Mouse (Mus musculus): ENCODE data around the gene Col9a3. TPM values are rescaled to one million over a fixed set of nuclear protein-coding genes. Genes with fewer than 3 reads are reported as not detected.

Col9a3 gene
- polyA plus RNA-seq, 1 experiment from 2014 or later: 2.6 TPM

DNA sequence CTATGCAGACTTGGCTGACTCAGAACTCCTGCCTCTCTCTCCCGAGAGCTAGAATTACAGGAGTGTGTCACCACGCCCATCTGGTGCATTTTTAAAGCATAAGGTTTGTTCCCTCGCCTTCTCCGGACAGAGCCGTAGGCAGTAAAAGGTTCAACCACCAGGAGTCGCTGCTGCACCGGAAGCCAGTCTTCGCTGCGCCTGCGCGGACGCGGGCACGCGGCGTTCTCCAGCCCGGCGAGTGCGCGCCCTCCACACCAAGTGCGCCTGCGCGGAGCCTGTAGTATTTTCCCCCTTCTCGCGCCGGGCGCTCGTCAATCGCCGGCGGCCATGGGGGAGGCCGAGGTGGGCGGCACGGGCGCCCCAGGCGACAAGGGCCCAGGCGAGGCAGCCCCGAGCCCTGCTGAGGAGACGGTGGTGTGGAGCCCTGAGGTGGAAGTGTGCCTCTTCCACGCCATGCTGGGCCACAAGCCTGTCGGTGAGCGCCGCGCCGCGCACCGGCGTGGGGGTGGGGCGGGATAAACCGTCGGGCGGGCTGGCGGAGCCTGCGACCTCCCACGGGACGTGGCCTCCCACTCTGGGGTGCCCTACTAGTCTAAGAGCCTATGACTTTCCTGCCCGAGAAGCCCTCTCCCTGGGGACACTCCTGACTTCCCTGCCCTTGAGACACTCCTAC is 15.0 kb upstream of the Col9a3 start:
- WGBS: under 1% methylated on average over 56 of the region's 57 CpGs
- Histone ChIP-seq H3K4me3 (peak overlapping the region; percentile 96), H3K27ac (replicated peaks) (peak overlapping the region; percentile 98), H3K27me3 (ENCODE audit: low read depth, poor library complexity, severe bottlenecking) (peaks cover 21% of the 10 kb centered on the region), H3K36me3 (peaks cover 37% of the 10 kb centered on the region), H3K4me1 (peaks cover 35% of the 10 kb centered on the region), H3K9me3 (replicated peaks) (no peaks in the 10 kb centered on the region)
- DNase-seq (ENCODE audit: low spot score): peak; percentile 95

DNA sequence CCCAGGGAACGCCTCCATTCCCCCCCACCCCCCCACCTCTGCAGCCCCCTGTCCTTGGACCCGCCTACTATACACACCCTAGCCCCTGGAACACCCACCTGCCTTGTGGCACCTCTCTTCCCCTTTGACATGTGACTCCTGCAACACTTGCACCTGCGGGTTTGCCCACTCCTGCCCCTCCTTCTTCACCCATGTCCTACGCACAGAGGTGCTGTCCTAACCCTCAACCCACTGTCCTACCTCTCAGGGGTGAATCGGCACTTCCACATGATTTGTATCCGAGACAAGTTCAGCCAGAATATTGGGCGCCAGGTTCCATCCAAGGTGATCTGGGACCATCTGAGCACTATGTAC is 14.5 kb upstream of the Col9a3 start:
- peaks cover 37% of the 10 kb centered on the region for H3K36me3 ChIP-seq
- no peaks in the 10 kb centered on the region for H3K9me3 ChIP-seq (replicated peaks)
- H3K27me3 ChIP-seq (ENCODE audit: low read depth, poor library complexity, severe bottlenecking): peaks cover 21% of the 10 kb centered on the region
- H3K27ac ChIP-seq (replicated peaks): peak overlapping the region; percentile 98
- 35% methylated on average over 7 of the region's 7 CpGs for WGBS
- H3K4me1 ChIP-seq: peaks cover 32% of the 10 kb centered on the region
- peak overlapping the region; percentile 96 for H3K4me3 ChIP-seq
- DNase-seq (ENCODE audit: low spot score): no peak

DNA sequence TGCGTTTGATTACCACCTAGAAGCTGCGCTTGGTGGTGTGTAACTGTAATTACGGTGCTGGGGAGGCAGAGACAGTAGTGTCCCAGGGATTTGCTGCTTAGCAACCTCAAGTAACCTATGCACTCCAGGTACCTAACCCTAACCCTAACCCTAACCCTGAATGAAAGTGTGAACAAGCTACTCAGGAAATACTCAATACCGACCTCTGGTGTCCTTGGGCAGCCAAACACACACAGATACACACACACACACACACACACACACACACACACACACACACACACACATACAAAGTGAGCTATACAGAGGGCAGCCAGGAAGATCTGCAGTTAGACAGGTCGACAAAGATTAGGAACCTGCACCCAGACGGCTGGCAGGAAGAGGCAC is 8.9 kb upstream of the Col9a3 start:
- Histone ChIP-seq H3K4me1 (peaks cover 28% of the 10 kb centered on the region), H3K36me3 (peaks cover 70% of the 10 kb centered on the region), H3K9me3 (replicated peaks) (no peaks in the 10 kb centered on the region), H3K27me3 (ENCODE audit: low read depth, poor library complexity, severe bottlenecking) (no peaks in the 10 kb centered on the region), H3K4me3 (peak overlapping the region; percentile 89), H3K27ac (replicated peaks) (peak overlapping the region; percentile 94)
- DNase-seq (ENCODE audit: low spot score): no peak
- 48% methylated on average over 6 of the region's 6 CpGs for WGBS

DNA sequence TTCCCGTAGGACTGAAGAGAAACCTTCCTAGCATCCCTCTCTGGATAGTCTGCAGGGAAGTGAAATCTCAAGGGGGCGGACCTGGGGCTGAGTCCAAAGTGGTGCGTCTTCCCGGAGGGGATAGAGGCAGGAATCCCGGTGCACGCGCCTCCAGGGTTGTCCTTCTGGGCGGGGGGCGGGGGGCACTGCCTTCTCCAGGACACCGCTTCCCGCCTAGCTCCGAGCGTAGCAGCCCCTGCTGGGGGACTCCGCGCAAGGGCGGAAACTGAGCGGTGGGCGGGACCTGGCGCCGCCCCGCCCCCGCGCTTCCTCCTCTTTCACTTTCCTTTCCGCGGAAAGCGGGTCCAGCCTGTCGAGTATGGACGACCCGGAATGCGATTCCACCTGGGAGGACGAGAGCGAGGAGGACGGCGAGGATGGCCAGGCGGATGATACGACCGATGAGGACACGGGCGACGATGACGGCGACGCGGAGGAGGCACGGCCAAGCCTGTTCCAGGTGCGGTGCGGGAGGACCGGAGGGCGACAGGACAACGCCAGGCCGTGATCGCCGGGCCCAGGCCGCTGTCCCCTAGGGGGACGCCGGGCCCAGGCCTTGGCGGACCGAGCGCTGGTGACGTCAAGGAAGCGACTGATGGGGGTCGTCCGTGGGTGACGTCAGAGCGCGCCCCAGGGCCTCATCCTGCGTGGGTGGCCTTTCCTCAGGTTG is 8.3 kb upstream of the Col9a3 start, which contains the start of gene Ogfr:
Gene Ogfr, plus strand, starts transcription at position 123 of the 709 bp plus-strand sequence.
- peak; percentile 89 for DNase-seq (ENCODE audit: low spot score)
- 2% methylated on average over 67 of the region's 67 CpGs for WGBS
- H3K36me3 ChIP-seq: peaks cover 71% of the 10 kb centered on the region
- peaks cover 23% of the 10 kb centered on the region for H3K4me1 ChIP-seq
- no peaks in the 10 kb centered on the region for H3K27me3 ChIP-seq (ENCODE audit: low read depth, poor library complexity, severe bottlenecking)
- H3K9me3 ChIP-seq (replicated peaks): no peaks in the 10 kb centered on the region
- H3K4me3 ChIP-seq: peak within 1 kb of the TSS; percentile 89
- peak within 1 kb of the TSS; percentile 94 for H3K27ac ChIP-seq (replicated peaks)

DNA sequence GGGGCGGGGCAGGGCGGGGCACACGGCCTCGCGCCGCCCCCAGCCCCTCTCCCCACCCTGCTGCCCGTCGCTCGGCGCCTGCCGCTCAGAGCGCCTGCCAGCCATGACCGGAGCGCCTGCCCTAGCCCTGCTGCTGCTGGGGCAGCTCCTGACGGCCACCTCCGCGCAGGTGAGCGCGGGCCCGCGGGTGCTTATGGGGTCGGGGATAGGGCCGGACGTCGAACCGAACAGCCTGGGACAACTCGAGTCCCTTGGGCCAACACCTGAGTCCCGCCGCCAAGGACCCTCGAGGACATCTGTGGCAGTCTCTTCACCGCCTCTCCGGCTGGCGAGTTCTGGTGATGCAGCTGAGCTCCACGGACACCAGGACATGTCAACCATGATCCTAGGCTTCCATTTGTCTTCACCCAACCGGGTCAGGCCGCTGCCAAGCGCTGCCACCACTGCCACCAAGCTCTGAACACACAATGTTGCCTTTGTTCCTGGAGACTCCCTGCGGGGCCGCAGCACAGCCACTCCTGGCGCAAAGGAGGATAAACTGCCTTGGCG is 641 bp downstream of the Col9a3 start:
- H3K27me3 ChIP-seq (ENCODE audit: low read depth, poor library complexity, severe bottlenecking): peaks cover 52% of the 10 kb centered on the region
- H3K4me1 ChIP-seq: peaks cover 31% of the 10 kb centered on the region
- DNase-seq (ENCODE audit: low spot score): peak; percentile 34
- H3K27ac ChIP-seq (replicated peaks): no peak overlapping the region; the same call in 1 of the 2 replicates
- H3K9me3 ChIP-seq (replicated peaks): no peaks in the 10 kb centered on the region
- peaks cover 32% of the 10 kb centered on the region for H3K36me3 ChIP-seq
- WGBS: under 1% methylated on average over 41 of the region's 41 CpGs
- peak overlapping the region; percentile 51 for H3K4me3 ChIP-seq

DNA sequence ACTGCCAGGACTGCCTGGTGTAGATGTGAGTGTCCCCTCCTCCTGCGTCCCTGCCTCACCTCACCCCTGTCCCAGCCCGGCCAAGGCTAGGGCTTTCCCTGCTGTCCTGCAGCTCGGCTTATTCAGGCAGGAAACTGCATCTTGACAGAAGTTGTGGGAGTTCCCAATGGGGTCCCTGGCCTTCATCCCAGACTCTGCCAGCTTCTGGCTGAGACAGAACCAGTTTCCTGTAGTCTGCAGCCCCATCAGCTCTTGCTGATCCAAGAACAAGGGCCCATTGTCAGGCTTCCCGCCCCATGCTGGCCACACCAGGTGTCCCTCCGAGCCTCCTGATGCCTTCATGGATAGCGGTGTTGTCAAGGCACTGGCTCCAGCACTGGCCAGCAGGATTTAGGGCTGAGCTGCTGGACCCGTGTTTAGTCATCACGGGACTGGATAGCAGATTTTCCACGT is 3.0 kb downstream of the Col9a3 start:
- WGBS: 8% methylated on average over 9 of the region's 9 CpGs
- Histone ChIP-seq H3K36me3 (peaks cover 8% of the 10 kb centered on the region), H3K4me3 (no peak overlapping the region), H3K9me3 (replicated peaks) (no peaks in the 10 kb centered on the region), H3K4me1 (peaks cover 25% of the 10 kb centered on the region), H3K27ac (replicated peaks) (0 out of 2 replicates have a peak overlapping the region, but pooled peaks have one; percentile 6), H3K27me3 (ENCODE audit: low read depth, poor library complexity, severe bottlenecking) (peaks cover 52% of the 10 kb centered on the region)
- DNase-seq (ENCODE audit: low spot score): no peak

DNA sequence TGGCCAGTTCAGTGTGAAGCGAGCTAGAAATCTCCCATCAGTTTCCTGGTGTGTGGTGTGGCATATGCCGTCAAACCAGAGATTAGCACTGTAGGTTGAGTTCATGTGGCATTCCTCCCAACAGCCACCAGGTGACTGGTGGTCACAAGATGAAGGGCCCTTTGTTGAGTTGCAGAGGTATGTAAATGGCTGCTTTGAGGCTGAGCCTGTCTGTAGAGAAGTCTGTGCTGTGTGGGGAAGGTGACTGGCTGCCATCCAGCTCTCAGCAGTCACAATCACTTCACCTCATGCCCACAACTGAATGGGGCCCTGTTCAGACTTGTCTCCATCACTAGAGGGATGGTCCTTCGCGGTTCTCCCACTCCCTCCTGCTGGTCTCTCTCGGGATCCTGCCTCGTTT is 7.2 kb downstream of the Col9a3 start:
- Histone ChIP-seq H3K4me1 (peaks cover 8% of the 10 kb centered on the region), H3K27ac (replicated peaks) (no peak overlapping the region), H3K9me3 (replicated peaks) (no peaks in the 10 kb centered on the region), H3K36me3 (no peaks in the 10 kb centered on the region), H3K27me3 (ENCODE audit: low read depth, poor library complexity, severe bottlenecking) (peaks cover 15% of the 10 kb centered on the region), H3K4me3 (no peak overlapping the region)
- WGBS: 68% methylated on average over 6 of the region's 6 CpGs
- DNase-seq (ENCODE audit: low spot score): no peak

DNA sequence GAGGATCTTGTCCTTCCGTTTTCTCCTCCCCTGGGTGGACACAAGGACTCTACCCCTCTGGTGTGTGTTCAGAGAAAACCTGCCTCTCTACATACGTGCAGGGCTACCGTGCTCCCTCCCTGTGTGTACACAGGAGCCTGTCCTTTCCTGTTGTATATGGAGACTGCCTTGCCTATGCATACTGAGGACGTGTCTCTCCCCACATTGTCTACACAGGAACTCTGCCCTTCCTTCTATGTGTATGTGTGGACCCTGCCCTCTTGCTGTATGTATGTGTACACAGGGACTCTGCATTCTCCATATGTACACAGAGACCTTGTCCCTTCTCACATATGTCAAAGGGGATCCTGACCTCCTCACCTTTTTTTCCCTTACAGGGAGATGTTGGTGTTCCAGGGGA is 12.7 kb downstream of the Col9a3 start:
- Histone ChIP-seq H3K9me3 (replicated peaks) (no peaks in the 10 kb centered on the region), H3K27me3 (ENCODE audit: low read depth, poor library complexity, severe bottlenecking) (no peaks in the 10 kb centered on the region), H3K27ac (replicated peaks) (no peak overlapping the region), H3K4me3 (no peak overlapping the region), H3K36me3 (no peaks in the 10 kb centered on the region), H3K4me1 (no peaks in the 10 kb centered on the region)
- 94% methylated on average over 4 of the region's 4 CpGs for WGBS
- no peak for DNase-seq (ENCODE audit: low spot score)

DNA sequence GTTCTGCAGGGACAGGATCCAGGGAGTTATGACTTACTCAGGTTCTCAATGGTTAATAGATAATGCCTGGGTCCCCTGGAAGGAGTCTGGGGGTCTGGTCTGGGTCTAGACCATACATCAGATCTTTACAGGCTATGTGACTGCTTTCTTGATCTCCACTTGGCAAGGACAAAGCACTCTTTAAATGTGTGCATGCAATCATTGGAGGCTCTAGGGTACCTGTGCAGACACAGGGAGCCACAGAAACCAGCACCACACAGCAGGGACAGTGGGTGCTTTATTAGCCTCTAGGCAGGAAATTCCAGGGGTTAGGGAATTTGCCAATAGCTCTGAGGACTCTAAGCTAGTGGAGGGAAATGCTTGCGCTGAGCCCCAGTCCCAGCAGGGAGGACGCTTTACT is 14.3 kb downstream of the Col9a3 start:
- no peak overlapping the region for H3K4me3 ChIP-seq
- no peaks in the 10 kb centered on the region for H3K9me3 ChIP-seq (replicated peaks)
- DNase-seq (ENCODE audit: low spot score): no peak
- no peaks in the 10 kb centered on the region for H3K27me3 ChIP-seq (ENCODE audit: low read depth, poor library complexity, severe bottlenecking)
- no peak overlapping the region for H3K27ac ChIP-seq (replicated peaks)
- WGBS: 74% methylated on average over 2 of the region's 2 CpGs
- no peaks in the 10 kb centered on the region for H3K4me1 ChIP-seq
- H3K36me3 ChIP-seq: no peaks in the 10 kb centered on the region

DNA sequence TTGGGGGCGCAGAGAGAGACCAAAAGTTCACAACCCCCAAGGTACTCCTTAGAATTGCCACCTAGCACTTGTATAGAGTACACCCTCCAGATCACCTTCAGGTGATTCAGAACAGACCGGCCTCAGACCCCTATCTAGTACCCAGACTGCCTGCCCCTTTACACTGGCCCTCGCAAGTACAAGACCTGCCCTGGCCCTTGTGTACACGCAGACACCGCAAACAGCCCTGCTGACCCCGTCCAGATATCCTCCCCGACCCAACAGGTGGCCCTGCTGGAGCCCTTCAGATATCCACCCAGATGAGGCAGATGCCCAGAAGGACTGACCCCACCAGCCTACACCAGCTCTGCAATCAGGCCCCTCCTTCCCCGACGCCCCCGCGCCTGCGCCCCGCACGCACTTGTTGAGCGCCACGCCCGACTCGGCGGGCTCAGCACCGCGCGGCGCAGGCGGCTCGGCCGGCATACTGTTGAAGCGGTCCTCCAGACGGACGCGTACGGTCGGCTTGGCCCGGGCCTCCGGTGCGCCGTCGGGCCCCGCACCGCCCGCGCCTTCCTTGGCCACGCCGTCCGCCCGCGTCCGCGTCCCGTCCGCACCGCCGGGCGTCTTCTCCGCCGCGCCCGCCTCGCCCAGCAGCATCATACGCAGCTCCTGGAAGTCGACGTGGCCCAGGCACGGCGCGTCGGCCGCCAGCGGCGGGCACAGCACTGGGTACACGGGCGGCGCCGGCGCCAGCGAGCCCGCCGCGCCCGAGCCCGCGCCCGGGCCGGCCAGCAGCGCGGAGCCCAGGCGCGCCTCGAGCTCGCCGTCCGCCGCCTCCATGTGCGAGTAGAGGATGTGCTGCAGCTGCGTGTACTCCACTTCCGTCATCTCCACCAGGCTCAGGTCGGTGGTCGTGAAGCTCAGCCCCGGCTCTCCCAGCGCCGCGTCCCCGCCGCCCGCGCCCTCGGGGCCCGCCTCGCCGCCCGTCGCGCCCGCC is 44.3 kb downstream of the Col9a3 start:
- DNase-seq (ENCODE audit: low spot score): no peak
- Histone ChIP-seq H3K4me3 (peak overlapping the region; percentile 47), H3K36me3 (no peaks in the 10 kb centered on the region), H3K9me3 (replicated peaks) (peaks cover 18% of the 10 kb centered on the region), H3K27ac (replicated peaks) (no peak overlapping the region; the same call in 1 of the 2 replicates), H3K27me3 (ENCODE audit: low read depth, poor library complexity, severe bottlenecking) (peaks cover 53% of the 10 kb centered on the region), H3K4me1 (0 out of 2 replicates have a peak, but pooled peaks cover 8% of the 10 kb centered on the region)
- WGBS: 2% methylated on average over 112 of the region's 112 CpGs

DNA sequence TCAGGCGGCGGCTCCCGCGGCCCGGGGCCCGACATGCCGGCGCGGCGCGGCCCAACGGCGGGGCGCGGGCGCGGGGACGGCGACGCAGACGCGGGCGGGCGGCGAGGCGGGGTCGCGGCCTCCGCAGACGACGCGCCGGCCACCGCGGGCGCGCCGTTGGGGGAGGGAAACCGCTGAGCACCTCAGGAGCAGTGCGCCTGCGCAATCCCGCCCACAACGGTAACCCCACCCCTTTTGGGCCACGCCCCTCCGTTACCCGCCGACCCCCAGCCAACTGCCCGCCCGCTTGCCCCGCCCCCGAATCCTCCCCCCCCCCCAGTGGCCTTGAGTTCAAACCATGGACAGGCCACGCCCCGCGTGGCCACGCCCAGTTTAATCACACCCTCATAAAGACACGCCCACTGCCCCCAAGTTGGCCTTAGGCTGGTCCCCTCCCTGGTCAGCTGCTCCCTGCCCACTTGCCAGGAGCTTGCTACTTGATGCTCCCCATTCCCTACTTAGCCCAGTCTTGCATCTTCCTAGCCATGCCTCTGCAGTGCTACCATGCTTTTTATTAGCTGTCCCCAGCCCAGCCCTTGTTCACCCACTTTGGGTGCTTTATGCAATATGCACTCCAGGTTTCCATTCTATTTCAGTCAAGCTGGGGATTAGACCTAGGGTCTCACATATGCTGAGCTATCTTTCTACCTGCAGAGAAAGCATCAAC is 45.1 kb downstream of the Col9a3 start, which contains the start of gene Tcfl5:
Gene Tcfl5, minus strand, starts transcription at position 154 of the 706 bp plus-strand sequence.
- Histone ChIP-seq H3K36me3 (no peaks in the 10 kb centered on the region), H3K4me1 (0 out of 2 replicates have a peak, but pooled peaks cover 8% of the 10 kb centered on the region), H3K4me3 (peak within 1 kb of the TSS; percentile 47), H3K9me3 (replicated peaks) (peaks cover 18% of the 10 kb centered on the region), H3K27ac (replicated peaks) (no peak within 1 kb of the TSS; the same call in 1 of the 2 replicates), H3K27me3 (ENCODE audit: low read depth, poor library complexity, severe bottlenecking) (peaks cover 53% of the 10 kb centered on the region)
- WGBS: 13% methylated on average over 26 of the region's 56 CpGs
- DNase-seq (ENCODE audit: low spot score): no peak
